Mouse (Mus musculus): Measurements from ENCODE around the gene Plekho2. TPM values are rescaled to one million over a fixed set of nuclear protein-coding genes. Genes with fewer than 3 reads are reported as not detected.

Gene Plekho2
- polyA plus RNA-seq, 1 experiment from 2014 or later, result 16.0 TPM

GRCm38 (mm10) chr9:65583045-65583444 is 3.2 kb upstream of the Plekho2 start:
- H3K4me3 ChIP-seq (replicated peaks), result no peak overlapping the region
- H3K4me2 ChIP-seq (replicated peaks), result no peak overlapping the region
- no peaks in the 10 kb centered on the region for H3K9me3 ChIP-seq (replicated peaks)
- H3K36me3 ChIP-seq, result no peaks in the 10 kb centered on the region
- no peak overlapping the region for H3K9ac ChIP-seq
- no peak for ATAC-seq (ENCODE audit: insufficient number of reproducible peaks, low FRiP score, low TSS enrichment, low read depth)
- H3K4me1 ChIP-seq, result peaks cover 39% of the 10 kb centered on the region
- WGBS, result 26% methylated on average over 8 of the region's 8 CpGs
- no peak overlapping the region for H3K27ac ChIP-seq (replicated peaks)
- H3K27me3 ChIP-seq, result no peaks in the 10 kb centered on the region

GRCm38 (mm10) chr9:65580401-65581256 is 789 bp upstream of the Plekho2 start:
- WGBS, result 3% methylated on average over 28 of the region's 29 CpGs
- H3K4me3 ChIP-seq (replicated peaks), result peak overlapping the region; percentile 74
- peak overlapping the region; percentile 73 for H3K4me2 ChIP-seq (replicated peaks)
- no peaks in the 10 kb centered on the region for H3K27me3 ChIP-seq
- H3K27ac ChIP-seq (replicated peaks), result peak overlapping the region; percentile 90
- no peak overlapping the region for H3K9ac ChIP-seq
- H3K9me3 ChIP-seq (replicated peaks), result no peaks in the 10 kb centered on the region
- H3K4me1 ChIP-seq, result peaks cover 48% of the 10 kb centered on the region
- peak; percentile 22; the same call in 1 of the 2 replicates for ATAC-seq (ENCODE audit: insufficient number of reproducible peaks, low FRiP score, low TSS enrichment, low read depth)
- H3K36me3 ChIP-seq, result no peaks in the 10 kb centered on the region

- WGBS, result 40% methylated on average over 9 of the region's 9 CpGs
- peak overlapping the region; percentile 74 for H3K4me3 ChIP-seq (replicated peaks)
- H3K4me1 ChIP-seq, result peaks cover 61% of the 10 kb centered on the region
- H3K4me2 ChIP-seq (replicated peaks), result peak overlapping the region; percentile 73
- no peak for ATAC-seq (ENCODE audit: insufficient number of reproducible peaks, low FRiP score, low TSS enrichment, low read depth)
- H3K27ac ChIP-seq (replicated peaks), result peak overlapping the region; percentile 39; the same call in 1 of the 2 replicates
- peak overlapping the region; percentile 64; the same call in 1 of the 2 replicates for H3K9ac ChIP-seq
- H3K36me3 ChIP-seq, result no peaks in the 10 kb centered on the region
- no peaks in the 10 kb centered on the region for H3K9me3 ChIP-seq (replicated peaks)
- H3K27me3 ChIP-seq, result no peaks in the 10 kb centered on the region
Measured at GRCm38 (mm10) chr9:65578801-65579249, 1.0 kb downstream of the Plekho2 start.

DNA sequence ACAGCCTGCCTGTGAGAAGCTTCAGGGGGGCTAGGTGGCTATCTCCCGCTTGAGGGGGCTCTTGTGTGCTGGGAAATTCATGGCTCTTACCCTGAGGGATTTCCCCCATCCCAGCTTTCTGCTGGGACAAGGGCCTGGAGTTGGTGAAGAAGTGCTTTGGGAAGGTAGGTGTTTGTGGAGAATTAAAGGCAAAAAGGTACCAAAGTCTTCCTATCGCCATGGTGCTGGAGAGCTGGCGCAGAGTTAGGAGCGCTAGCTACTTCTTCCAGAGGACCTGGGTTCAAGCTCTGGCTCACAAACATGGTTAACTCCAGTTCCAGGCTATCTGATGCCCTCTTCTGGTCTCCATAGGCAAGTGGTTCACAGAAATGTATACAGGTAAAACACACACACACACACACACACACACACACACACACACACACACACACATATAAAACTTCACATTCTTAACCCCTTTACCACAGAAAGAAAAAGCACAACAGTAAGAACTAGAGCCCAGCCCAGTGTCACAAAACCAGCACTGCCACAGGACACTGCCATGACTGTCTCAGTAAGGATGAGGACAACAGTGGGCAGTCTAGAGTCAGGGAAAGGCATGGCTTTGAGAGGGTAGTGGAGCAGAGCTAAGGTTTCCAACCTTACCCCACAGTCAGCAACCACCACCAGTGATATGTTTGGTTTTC is 2.2 kb downstream of the Plekho2 start:
- H3K27me3 ChIP-seq, result no peaks in the 10 kb centered on the region
- WGBS, result 90% methylated on average over 4 of the region's 4 CpGs
- peaks cover 6% of the 10 kb centered on the region; the same call in 1 of the 2 replicates for H3K36me3 ChIP-seq
- H3K9ac ChIP-seq, result no peak overlapping the region
- peaks cover 61% of the 10 kb centered on the region for H3K4me1 ChIP-seq
- no peaks in the 10 kb centered on the region for H3K9me3 ChIP-seq (replicated peaks)
- no peak for ATAC-seq (ENCODE audit: insufficient number of reproducible peaks, low FRiP score, low TSS enrichment, low read depth)
- H3K4me3 ChIP-seq (replicated peaks), result no peak overlapping the region
- H3K27ac ChIP-seq (replicated peaks), result no peak overlapping the region
- H3K4me2 ChIP-seq (replicated peaks), result no peak overlapping the region

GRCm38 (mm10) chr9:65576861-65577510 is 2.9 kb downstream of the Plekho2 start:
- Histone ChIP-seq H3K4me3 (replicated peaks) (no peak overlapping the region), H3K4me1 (peaks cover 61% of the 10 kb centered on the region), H3K36me3 (peaks cover 9% of the 10 kb centered on the region; the same call in 1 of the 2 replicates), H3K9me3 (replicated peaks) (no peaks in the 10 kb centered on the region), H3K27ac (replicated peaks) (peak overlapping the region; percentile 44), H3K27me3 (no peaks in the 10 kb centered on the region), H3K9ac (no peak overlapping the region), H3K4me2 (replicated peaks) (0 out of 2 replicates have a peak overlapping the region, but pooled peaks have one; percentile 2)
- no peak for ATAC-seq (ENCODE audit: insufficient number of reproducible peaks, low FRiP score, low TSS enrichment, low read depth)
- WGBS, result 44% methylated on average over 7 of the region's 7 CpGs

GRCm38 (mm10) chr9:65575393-65576196 is 4.2 kb downstream of the Plekho2 start:
- H3K27ac ChIP-seq (replicated peaks), result peak overlapping the region; percentile 72
- WGBS, result 63% methylated on average over 8 of the region's 8 CpGs
- H3K27me3 ChIP-seq, result no peaks in the 10 kb centered on the region
- H3K4me2 ChIP-seq (replicated peaks), result no peak overlapping the region
- no peaks in the 10 kb centered on the region for H3K9me3 ChIP-seq (replicated peaks)
- H3K4me1 ChIP-seq, result peaks cover 55% of the 10 kb centered on the region
- H3K4me3 ChIP-seq (replicated peaks), result no peak overlapping the region
- H3K36me3 ChIP-seq, result peaks cover 14% of the 10 kb centered on the region; the same call in 1 of the 2 replicates
- ATAC-seq (ENCODE audit: insufficient number of reproducible peaks, low FRiP score, low TSS enrichment, low read depth), result no peak
- H3K9ac ChIP-seq, result no peak overlapping the region

DNA sequence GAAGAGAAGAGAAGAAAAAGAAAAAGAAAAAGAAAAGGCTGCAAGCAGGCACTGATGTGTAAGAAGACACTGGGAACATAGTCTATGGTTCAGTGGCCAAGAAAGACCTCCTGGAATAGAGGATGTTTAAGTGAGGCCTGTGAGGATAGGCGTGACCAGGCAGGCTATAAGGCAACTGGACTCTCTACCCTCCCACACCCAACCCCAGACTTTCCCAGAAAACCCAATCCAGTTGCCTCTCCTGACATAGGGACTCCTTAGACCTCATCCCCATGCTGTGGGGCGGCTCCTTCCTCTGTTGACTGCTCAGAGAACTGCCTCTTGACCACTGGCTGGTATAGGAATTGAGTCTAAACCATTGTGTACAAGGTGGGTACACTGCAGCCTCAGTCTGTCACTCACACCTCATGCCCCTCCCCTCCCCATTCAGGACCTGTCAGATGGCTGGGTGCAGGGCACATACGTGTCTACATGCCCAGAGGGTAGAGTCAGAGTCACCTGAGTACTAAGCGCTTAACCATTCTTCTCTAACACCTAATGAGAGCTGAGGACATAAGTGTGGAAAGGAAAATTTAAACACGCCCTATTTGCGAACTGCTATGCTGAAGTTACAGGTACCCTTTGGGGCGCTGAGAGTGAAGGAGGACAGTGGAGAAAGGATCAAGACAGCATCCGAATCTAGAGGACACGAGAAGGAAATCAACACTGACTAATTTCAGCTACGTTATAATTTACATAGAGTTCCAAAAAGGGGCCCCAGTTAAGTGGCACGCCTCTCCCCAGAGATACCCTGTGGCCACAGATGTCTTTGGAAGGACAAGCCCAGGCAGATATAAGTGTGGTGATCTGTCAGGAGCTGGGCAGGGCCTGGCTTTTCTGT is 5.1 kb downstream of the Plekho2 start:
- 63% methylated on average over 11 of the region's 11 CpGs for WGBS
- no peaks in the 10 kb centered on the region for H3K27me3 ChIP-seq
- peaks cover 14% of the 10 kb centered on the region; the same call in 1 of the 2 replicates for H3K36me3 ChIP-seq
- no peak overlapping the region for H3K9ac ChIP-seq
- no peak overlapping the region for H3K4me3 ChIP-seq (replicated peaks)
- H3K9me3 ChIP-seq (replicated peaks), result no peaks in the 10 kb centered on the region
- ATAC-seq (ENCODE audit: insufficient number of reproducible peaks, low FRiP score, low TSS enrichment, low read depth), result no peak
- H3K4me1 ChIP-seq, result peaks cover 56% of the 10 kb centered on the region
- peak overlapping the region; percentile 72 for H3K27ac ChIP-seq (replicated peaks)
- H3K4me2 ChIP-seq (replicated peaks), result no peak overlapping the region

DNA sequence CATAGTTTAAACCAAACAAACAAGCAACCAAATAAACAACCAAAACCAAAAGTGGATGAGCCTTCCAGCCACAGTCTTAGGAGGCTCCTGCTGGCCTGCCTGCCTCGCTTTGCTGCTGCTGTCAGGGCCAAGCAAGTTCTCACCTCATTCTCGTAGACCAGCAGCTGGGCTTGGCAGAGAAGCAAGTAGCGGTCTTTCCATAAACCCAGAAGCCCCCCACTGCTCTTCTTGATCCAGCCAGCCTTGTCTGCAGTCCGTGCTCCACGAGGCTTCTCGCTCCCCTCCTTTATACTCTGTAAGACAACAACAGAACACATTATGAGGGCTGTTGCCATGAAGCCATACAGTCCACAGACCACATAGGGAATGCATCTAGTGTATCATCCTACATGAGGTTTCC is 7.0 kb downstream of the Plekho2 start:
- 92% methylated on average over 6 of the region's 6 CpGs for WGBS
- H3K9ac ChIP-seq, result no peak overlapping the region
- H3K36me3 ChIP-seq, result peaks cover 19% of the 10 kb centered on the region; the same call in 1 of the 2 replicates
- H3K27me3 ChIP-seq, result no peaks in the 10 kb centered on the region
- H3K27ac ChIP-seq (replicated peaks), result no peak overlapping the region
- no peak for ATAC-seq (ENCODE audit: insufficient number of reproducible peaks, low FRiP score, low TSS enrichment, low read depth)
- H3K4me2 ChIP-seq (replicated peaks), result no peak overlapping the region
- H3K4me1 ChIP-seq, result peaks cover 49% of the 10 kb centered on the region
- H3K4me3 ChIP-seq (replicated peaks), result no peak overlapping the region
- no peaks in the 10 kb centered on the region for H3K9me3 ChIP-seq (replicated peaks)

- no peak overlapping the region for H3K4me3 ChIP-seq (replicated peaks)
- WGBS, result 44% methylated on average over 6 of the region's 6 CpGs
- peaks cover 28% of the 10 kb centered on the region; the same call in 1 of the 2 replicates for H3K36me3 ChIP-seq
- H3K27me3 ChIP-seq, result no peaks in the 10 kb centered on the region
- H3K9ac ChIP-seq, result no peak overlapping the region
- ATAC-seq (ENCODE audit: insufficient number of reproducible peaks, low FRiP score, low TSS enrichment, low read depth), result peak; percentile 54; the same call in 1 of the 2 replicates
- no peaks in the 10 kb centered on the region for H3K9me3 ChIP-seq (replicated peaks)
- peak overlapping the region; percentile 3; the same call in 1 of the 2 replicates for H3K4me2 ChIP-seq (replicated peaks)
- peaks cover 17% of the 10 kb centered on the region for H3K4me1 ChIP-seq
- H3K27ac ChIP-seq (replicated peaks), result peak overlapping the region; percentile 87
Measured at GRCm38 (mm10) chr9:65569491-65569971, 10.3 kb downstream of the Plekho2 start.
